Mouse (Mus musculus) lung, postnatal 0 days (tissue): ENCODE measurements around the gene Tfap2d. TPM values are rescaled to one million over a fixed set of nuclear protein-coding genes. Genes with fewer than 3 reads are reported as not detected.

Experiments
- ATAC-seq: fragments of 200-750 bp; cut with Nextera tagmentation; 2 replicates; pipeline ENCODE4 v1.8.0; 2017; ENCODE audit warnings: moderate library complexity
- DNase-seq: peaks from one replicate; pipeline ENCODE4 v3.0.0-alpha.2; 2016; ENCODE audit warnings: low spot score
- H3K27ac ChIP-seq: fragments of 300-500 bp; sonication (generic); 2 replicates; pipeline ENCODE4 v1.5.1; 2014; ENCODE audit warnings: antibody characterized with exemption, mild to moderate bottlenecking, low read length, mixed read lengths
- H3K27me3 ChIP-seq: fragments of 300-500 bp; sonication (generic); replicated peaks from 2 replicates; pipeline ENCODE4 v1.6.1; 2014; ENCODE audit warnings: low read length, mixed read lengths; ENCODE audit not compliant: insufficient read depth
- H3K36me3 ChIP-seq: fragments of 300-500 bp; sonication (generic); 2 replicates; pipeline ENCODE4 v1.6.1; 2014; ENCODE audit warnings: low read length, mixed read lengths; ENCODE audit not compliant: insufficient read depth
- H3K4me1 ChIP-seq: fragments of 300-500 bp; sonication (generic); 2 replicates; pipeline ENCODE4 v1.6.1; 2014; ENCODE audit warnings: antibody characterized with exemption, low read depth, low read length, mixed read lengths; ENCODE audit not compliant: insufficient read depth
- H3K4me2 ChIP-seq: fragments of 300-500 bp; sonication (generic); replicated peaks from 2 replicates; pipeline ENCODE4 v1.6.1; 2014; ENCODE audit warnings: low read depth, mild to moderate bottlenecking, low read length, moderate library complexity, mixed read lengths
- H3K4me3 ChIP-seq: fragments of 300-500 bp; sonication (generic); 2 replicates; pipeline ENCODE4 v1.5.1; 2014; ENCODE audit warnings: low read depth, low read length
- H3K9ac ChIP-seq: fragments of 300-500 bp; sonication (generic); replicated peaks from 2 replicates; pipeline ENCODE4 v1.6.1; 2014; ENCODE audit warnings: low read depth, mild to moderate bottlenecking
- H3K9me3 ChIP-seq: fragments of 300-500 bp; sonication (generic); 2 replicates; pipeline ENCODE4 v1.6.1; 2016; ENCODE audit warnings: low read length, mixed read lengths
- CTCF ChIP-seq: IDR thresholded peaks from 2 replicates; pipeline ENCODE4 v1.5.1; 2016; ENCODE audit warnings: antibody characterized with exemption, mild to moderate bottlenecking
- EP300 ChIP-seq: IDR thresholded peaks from 2 replicates; pipeline ENCODE4 v1.6.1; 2016; ENCODE audit warnings: antibody characterized with exemption, mild to moderate bottlenecking, control low read depth
- WGBS: fragments of 180-500 bp; shearing (Covaris S2); extraction: QIAGEN DNeasy Blood & Tissue Kit; methylation state at CpG from one replicate; pipeline ENCODE4 v1.1.7; 2014; 5-methylcytosine and 5-hydroxymethylcytosine counted together
- polyA plus RNA-seq: library from polyadenylated mRNA; unstranded; fragments of >200 nt; fragmentation: Nextera tagmentation; extraction: Ambion mirVana; gene quantifications from 2 replicates; pipeline ENCODE4 v1.2.1, GENCODE M21; 2015

The Tfap2d gene
- polyA plus RNA-seq, 1 experiment from 2014 or later: not detected

- H3K4me2 ChIP-seq: no peak overlapping the region
- no peak for DNase-seq
- H3K9me3 ChIP-seq: no peaks in the 10 kb centered on the region
- no peak for ATAC-seq
- H3K27ac ChIP-seq: no peak overlapping the region
- H3K36me3 ChIP-seq: no peaks in the 10 kb centered on the region
- H3K27me3 ChIP-seq: no peaks in the 10 kb centered on the region; the same call in 1 of the 2 replicates
- no peaks in the 10 kb centered on the region for H3K4me1 ChIP-seq
- TF ChIP-seq EP300 (no peak), CTCF (no peak)
- no peak overlapping the region for H3K9ac ChIP-seq
- H3K4me3 ChIP-seq: no peak overlapping the region
- under 1% methylated on average over 40 of the region's 40 CpGs for WGBS
Measured at GRCm38 (mm10) chr1:19104143-19104857, 1.5 kb downstream of the Tfap2d start.

- TF ChIP-seq CTCF (no peak), EP300 (no peak)
Measured at GRCm38 (mm10) chr1:19106401-19106800, 3.6 kb downstream of the Tfap2d start.

GRCm38 (mm10) chr1:19106841-19107800, 4.3 kb downstream of the Tfap2d start:
- TF ChIP-seq CTCF (no peak), EP300 (no peak)
- Histone ChIP-seq H3K4me1 (no peaks in the 10 kb centered on the region), H3K4me2 (no peak overlapping the region), H3K9ac (no peak overlapping the region), H3K27ac (no peak overlapping the region), H3K4me3 (no peak overlapping the region), H3K9me3 (no peaks in the 10 kb centered on the region), H3K27me3 (no peaks in the 10 kb centered on the region; the same call in 1 of the 2 replicates), H3K36me3 (no peaks in the 10 kb centered on the region)
- DNase-seq: no peak
- no peak for ATAC-seq
- whole genome bisulfite sequencing: under 1% methylated on average over 13 of the region's 13 CpGs

More at GRCm38 (mm10) chr1:19106401-19106800, 3.6 kb downstream of the Tfap2d start:
- Histone ChIP-seq H3K4me3 (no peak overlapping the region), H3K9ac (no peak overlapping the region), H3K9me3 (no peaks in the 10 kb centered on the region), H3K4me2 (no peak overlapping the region), H3K36me3 (no peaks in the 10 kb centered on the region), H3K4me1 (no peaks in the 10 kb centered on the region), H3K27me3 (no peaks in the 10 kb centered on the region; the same call in 1 of the 2 replicates), H3K27ac (no peak overlapping the region)
- WGBS: 4% methylated on average over 4 of the region's 4 CpGs
- DNase-seq: no peak
- no peak for ATAC-seq

GRCm38 (mm10) chr1:19107801-19108200, 5.0 kb downstream of the Tfap2d start:
- no peak overlapping the region for H3K4me2 ChIP-seq
- no peak overlapping the region for H3K27ac ChIP-seq
- DNase-seq: no peak
- H3K9me3 ChIP-seq: no peaks in the 10 kb centered on the region
- no peaks in the 10 kb centered on the region for H3K4me1 ChIP-seq
- H3K36me3 ChIP-seq: no peaks in the 10 kb centered on the region
- no peaks in the 10 kb centered on the region; the same call in 1 of the 2 replicates for H3K27me3 ChIP-seq
- H3K9ac ChIP-seq: no peak overlapping the region
- TF ChIP-seq EP300: no peak
- no peak for TF ChIP-seq CTCF
- 4% methylated on average over 3 of the region's 3 CpGs for WGBS
- no peak for ATAC-seq
- H3K4me3 ChIP-seq: no peak overlapping the region

GRCm38 (mm10) chr1:19109711-19110110, 6.9 kb downstream of the Tfap2d start:
- no peak overlapping the region for H3K4me3 ChIP-seq
- H3K27ac ChIP-seq: no peak overlapping the region
- H3K9ac ChIP-seq: no peak overlapping the region
- H3K27me3 ChIP-seq: no peaks in the 10 kb centered on the region
- H3K4me1 ChIP-seq: no peaks in the 10 kb centered on the region
- no peak for DNase-seq
- no peak overlapping the region for H3K4me2 ChIP-seq
- ATAC-seq: no peak
- whole genome bisulfite sequencing: 2% methylated on average over 16 of the region's 16 CpGs
- no peak for TF ChIP-seq CTCF
- no peak for TF ChIP-seq EP300
- no peaks in the 10 kb centered on the region for H3K9me3 ChIP-seq
- no peaks in the 10 kb centered on the region for H3K36me3 ChIP-seq

- Histone ChIP-seq H3K4me2 (no peak overlapping the region), H3K9me3 (no peaks in the 10 kb centered on the region), H3K27me3 (no peaks in the 10 kb centered on the region), H3K36me3 (no peaks in the 10 kb centered on the region), H3K4me3 (no peak overlapping the region), H3K27ac (no peak overlapping the region), H3K4me1 (no peaks in the 10 kb centered on the region), H3K9ac (no peak overlapping the region)
- TF ChIP-seq CTCF (no peak), EP300 (no peak)
- no peak for ATAC-seq
- whole genome bisulfite sequencing: 1% methylated on average over 5 of the region's 5 CpGs
- no peak for DNase-seq
Measured at GRCm38 (mm10) chr1:19110211-19110610, 7.4 kb downstream of the Tfap2d start.
